Mouse (Mus musculus) liver, embryonic 11.5 days (tissue): ENCODE results near the gene Nop58. TPM values are rescaled to one million over a fixed set of nuclear protein-coding genes. Genes with fewer than 3 reads are reported as not detected.

Experiments used
- ATAC-seq: fragments of 200-750 bp; cut with Nextera tagmentation; replicated peaks from 2 replicates; pipeline ENCODE4 v1.8.0; 2017; ENCODE audit warnings: moderate number of reproducible peaks, mild to moderate bottlenecking, moderate TSS enrichment, moderate library complexity; ENCODE audit not compliant: low FRiP score
- DNase-seq: peaks from one replicate; pipeline ENCODE4 v3.0.0-alpha.2; 2017; ENCODE audit warnings: low spot score
- H3K27ac ChIP-seq: fragments of 300-500 bp; sonication (generic); 2 replicates; pipeline ENCODE4 v1.5.1; 2014; ENCODE audit warnings: mild to moderate bottlenecking, low read depth, low read length, control low read depth
- H3K27me3 ChIP-seq: fragments of 300-500 bp; sonication (generic); replicated peaks from 2 replicates; pipeline ENCODE4 v1.6.1; 2014; ENCODE audit warnings: low read length, mixed read lengths; ENCODE audit not compliant: control insufficient read depth, insufficient read depth
- H3K36me3 ChIP-seq: fragments of 300-500 bp; sonication (generic); 2 replicates; pipeline ENCODE4 v1.6.1; 2014; ENCODE audit warnings: mild to moderate bottlenecking, low read length, moderate library complexity, mixed read lengths; ENCODE audit not compliant: control insufficient read depth, insufficient read depth
- H3K4me1 ChIP-seq: fragments of 300-500 bp; sonication (generic); replicated peaks from 2 replicates; pipeline ENCODE4 v1.6.1; 2014; ENCODE audit warnings: low read length, mixed read lengths; ENCODE audit not compliant: control insufficient read depth, insufficient read depth
- H3K4me2 ChIP-seq: fragments of 300-500 bp; sonication (generic); 2 replicates; pipeline ENCODE4 v1.6.1; 2014; ENCODE audit warnings: mild to moderate bottlenecking, control low read depth, moderate library complexity
- H3K4me3 ChIP-seq: fragments of 300-500 bp; sonication (generic); 2 replicates; pipeline ENCODE4 v1.5.1; 2014; ENCODE audit warnings: low read depth, low read length, control low read depth
- H3K9ac ChIP-seq: fragments of 300-500 bp; sonication (generic); 2 replicates; pipeline ENCODE4 v1.6.1; 2014; ENCODE audit warnings: low read depth, low read length, control low read depth
- H3K9me3 ChIP-seq: fragments of 300-500 bp; sonication (generic); 2 replicates; pipeline ENCODE4 v1.6.1; 2016; ENCODE audit warnings: low read length, inconsistent platforms, mixed read lengths; ENCODE audit not compliant: control insufficient read depth
- WGBS: fragments of 180-500 bp; shearing (Covaris S2); extraction: QIAGEN DNeasy Blood & Tissue Kit; methylation state at CpG from one replicate; pipeline ENCODE4 v1.1.7; 2014; 5-methylcytosine and 5-hydroxymethylcytosine counted together
- polyA plus RNA-seq: library from polyadenylated mRNA; unstranded; fragments of >200 nt; fragmentation: Nextera tagmentation; extraction: Ambion mirVana; gene quantifications from 2 replicates; pipeline ENCODE4 v1.2.1, GENCODE M21; 2014

Nop58 gene
- polyA plus RNA-seq, 1 experiment from 2014 or later = 400 TPM

- H3K9ac ChIP-seq = no peak overlapping the region
- H3K27ac ChIP-seq = no peak overlapping the region
- WGBS = 68% methylated on average over 1 of the region's 1 CpGs
- no peak for ATAC-seq
- H3K36me3 ChIP-seq = peaks cover 13% of the 10 kb centered on the region; the same call in 1 of the 2 replicates
- H3K4me3 ChIP-seq = peak overlapping the region; percentile 33; the same call in 1 of the 2 replicates
- no peaks in the 10 kb centered on the region for H3K9me3 ChIP-seq
- peaks cover 5% of the 10 kb centered on the region; the same call in 1 of the 2 replicates for H3K4me1 ChIP-seq
- no peak for DNase-seq
- H3K27me3 ChIP-seq = no peaks in the 10 kb centered on the region
- peak overlapping the region; percentile 86 for H3K4me2 ChIP-seq
Observed at GRCm38 (mm10) chr1:59687493-59687892, 2.7 kb downstream of the Nop58 start.

GRCm38 (mm10) chr1:59690467-59690866 is 5.7 kb downstream of the Nop58 start:
- Histone ChIP-seq H3K36me3 (peaks cover 23% of the 10 kb centered on the region), H3K4me1 (peaks cover 5% of the 10 kb centered on the region; the same call in 1 of the 2 replicates), H3K9me3 (no peaks in the 10 kb centered on the region), H3K4me2 (no peak overlapping the region), H3K4me3 (no peak overlapping the region), H3K9ac (no peak overlapping the region), H3K27me3 (no peaks in the 10 kb centered on the region), H3K27ac (no peak overlapping the region)
- WGBS = 82% methylated on average over 5 of the region's 5 CpGs
- DNase-seq (no peak), ATAC-seq (no peak)

GRCm38 (mm10) chr1:59697751-59698150 is 13.0 kb downstream of the Nop58 start:
- Histone ChIP-seq H3K4me1 (no peaks in the 10 kb centered on the region), H3K4me2 (no peak overlapping the region), H3K36me3 (peaks cover 50% of the 10 kb centered on the region), H3K27me3 (no peaks in the 10 kb centered on the region), H3K9me3 (no peaks in the 10 kb centered on the region), H3K4me3 (no peak overlapping the region), H3K9ac (no peak overlapping the region), H3K27ac (no peak overlapping the region)
- DNase-seq (no peak), ATAC-seq (no peak)
- 83% methylated on average over 5 of the region's 5 CpGs for WGBS

DNA sequence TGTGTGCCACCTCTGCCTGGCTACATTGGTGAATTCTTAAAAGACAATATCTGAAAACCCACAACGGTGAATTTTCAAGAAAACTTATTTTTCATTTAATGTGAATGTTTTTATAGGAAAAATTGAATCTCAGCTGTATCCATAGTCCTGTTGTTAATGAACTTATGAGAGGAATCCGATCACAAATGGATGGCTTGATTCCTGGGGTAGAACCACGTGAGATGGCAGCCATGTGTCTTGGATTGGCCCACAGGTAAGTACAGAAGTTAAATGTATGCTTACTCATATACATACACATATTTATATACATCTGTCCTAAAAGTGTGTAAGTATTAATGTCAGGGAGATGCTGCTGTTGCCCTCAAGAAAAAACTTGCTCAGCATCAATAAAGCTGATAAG is 13.4 kb downstream of the Nop58 start:
- H3K4me3 ChIP-seq = no peak overlapping the region
- no peak overlapping the region for H3K9ac ChIP-seq
- WGBS = 93% methylated on average over 3 of the region's 3 CpGs
- H3K27ac ChIP-seq = no peak overlapping the region
- no peaks in the 10 kb centered on the region for H3K9me3 ChIP-seq
- DNase-seq = no peak
- H3K36me3 ChIP-seq = peaks cover 50% of the 10 kb centered on the region
- no peaks in the 10 kb centered on the region for H3K27me3 ChIP-seq
- H3K4me2 ChIP-seq = no peak overlapping the region
- ATAC-seq = no peak
- H3K4me1 ChIP-seq = no peaks in the 10 kb centered on the region

DNA sequence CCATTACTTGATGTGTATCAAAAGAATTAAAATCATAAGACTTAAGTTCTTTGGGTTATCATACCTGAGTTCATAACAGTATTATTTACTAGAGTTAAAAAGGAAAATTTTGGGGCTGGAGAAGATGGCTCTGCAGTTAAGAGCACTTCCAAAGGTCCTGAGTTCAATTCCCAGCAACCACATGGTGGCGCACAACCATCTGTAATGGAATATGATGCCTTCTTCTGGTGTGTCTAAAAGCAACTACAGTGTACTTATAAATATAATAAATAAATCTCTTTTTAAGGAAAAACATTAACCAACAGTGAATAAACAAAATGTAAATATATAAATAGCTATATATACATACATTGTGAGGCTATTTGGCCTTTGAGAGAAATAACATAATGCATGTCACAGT is 17.0 kb downstream of the Nop58 start:
- peaks cover 52% of the 10 kb centered on the region for H3K36me3 ChIP-seq

GRCm38 (mm10) chr1:59719900-59720299 is 35.1 kb downstream of the Nop58 start:
- peaks cover 16% of the 10 kb centered on the region; the same call in 1 of the 2 replicates for H3K36me3 ChIP-seq
- H3K27ac ChIP-seq = no peak overlapping the region

More for the DNA sequence above, 17.0 kb downstream of the Nop58 start:
- DNase-seq = no peak
- H3K4me1 ChIP-seq = no peaks in the 10 kb centered on the region
- H3K9me3 ChIP-seq = no peaks in the 10 kb centered on the region
- 93% methylated on average over 1 of the region's 1 CpGs for WGBS
- H3K4me2 ChIP-seq = no peak overlapping the region
- no peaks in the 10 kb centered on the region for H3K27me3 ChIP-seq
- H3K4me3 ChIP-seq = no peak overlapping the region
- H3K9ac ChIP-seq = no peak overlapping the region
- ATAC-seq = no peak
- H3K27ac ChIP-seq = no peak overlapping the region

DNA sequence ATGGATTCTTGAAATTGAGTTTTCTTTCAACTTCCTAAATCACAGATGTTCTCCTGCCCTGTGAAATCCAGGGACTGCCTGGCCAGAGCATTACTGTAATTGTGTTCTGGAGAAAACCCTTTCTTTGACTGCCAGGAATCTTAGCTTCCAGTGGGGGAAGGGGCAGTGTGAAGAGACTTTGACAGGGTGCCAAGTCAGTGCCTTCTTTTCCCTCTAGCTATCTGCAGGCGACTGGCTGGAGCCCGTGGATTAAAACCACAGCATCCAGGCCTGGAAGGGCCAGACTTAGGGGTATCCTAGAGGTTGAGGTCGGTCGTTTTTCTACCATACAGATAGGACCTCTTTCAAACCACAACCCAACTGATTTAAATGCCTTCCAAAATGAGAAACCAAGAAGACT is 40.9 kb downstream of the Nop58 start:
- no peak for ATAC-seq
- H3K27ac ChIP-seq = no peak overlapping the region

More at GRCm38 (mm10) chr1:59719900-59720299, 35.1 kb downstream of the Nop58 start:
- Histone ChIP-seq H3K4me3 (no peak overlapping the region), H3K4me2 (no peak overlapping the region), H3K9me3 (no peaks in the 10 kb centered on the region), H3K27me3 (no peaks in the 10 kb centered on the region), H3K9ac (no peak overlapping the region), H3K4me1 (no peaks in the 10 kb centered on the region)
- ATAC-seq (no peak), DNase-seq (no peak)
- WGBS = 47% methylated on average over 4 of the region's 4 CpGs

DNA sequence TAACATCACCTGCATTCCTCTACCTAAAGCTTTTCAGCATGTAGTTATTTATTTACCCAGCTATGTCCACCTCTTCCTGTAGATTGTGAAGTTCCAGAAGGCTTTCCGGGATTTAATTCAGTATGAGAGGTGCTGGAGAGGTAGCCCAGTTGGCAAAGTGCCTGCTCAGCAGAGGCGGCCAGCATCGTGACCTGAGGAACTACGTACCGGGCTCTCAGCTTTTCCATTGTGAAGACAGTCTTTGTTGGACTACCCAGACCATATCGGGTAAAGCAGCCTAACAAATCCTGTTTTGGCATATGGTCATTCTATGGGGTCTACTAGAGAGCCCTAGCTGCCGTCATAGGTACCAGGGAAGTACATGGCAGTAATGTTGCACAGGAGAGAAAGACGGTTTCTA is 45.3 kb downstream of the Nop58 start:
- Histone ChIP-seq H3K4me1 (no peaks in the 10 kb centered on the region), H3K4me2 (no peak overlapping the region), H3K27ac (no peak overlapping the region), H3K36me3 (no peaks in the 10 kb centered on the region), H3K9ac (no peak overlapping the region), H3K27me3 (no peaks in the 10 kb centered on the region), H3K4me3 (no peak overlapping the region), H3K9me3 (no peaks in the 10 kb centered on the region)
- WGBS = 85% methylated on average over 8 of the region's 8 CpGs
- no peak for DNase-seq
- ATAC-seq = no peak

More for the DNA sequence above, 40.9 kb downstream of the Nop58 start:
- no peak overlapping the region for H3K9ac ChIP-seq
- H3K36me3 ChIP-seq = peaks cover 2% of the 10 kb centered on the region; the same call in 1 of the 2 replicates
- no peaks in the 10 kb centered on the region for H3K4me1 ChIP-seq
- H3K9me3 ChIP-seq = no peaks in the 10 kb centered on the region
- H3K4me3 ChIP-seq = no peak overlapping the region
- H3K4me2 ChIP-seq = no peak overlapping the region
- no peaks in the 10 kb centered on the region for H3K27me3 ChIP-seq
- 50% methylated on average over 4 of the region's 4 CpGs for WGBS
- no peak for DNase-seq

GRCm38 (mm10) chr1:59730737-59731136 is 46.0 kb downstream of the Nop58 start:
- DNase-seq = no peak
- Histone ChIP-seq H3K4me1 (no peaks in the 10 kb centered on the region), H3K27me3 (no peaks in the 10 kb centered on the region), H3K9ac (no peak overlapping the region), H3K27ac (no peak overlapping the region), H3K36me3 (no peaks in the 10 kb centered on the region), H3K4me3 (no peak overlapping the region), H3K9me3 (no peaks in the 10 kb centered on the region), H3K4me2 (no peak overlapping the region)
- no peak for ATAC-seq
- 89% methylated on average over 4 of the region's 4 CpGs for WGBS
